Mouse (Mus musculus): ENCODE measurements around the gene Vezt.

GRCm38 (mm10) chr10:93945843-93946499 is 89.6 kb downstream of the Vezt start:
- no peak for TF ChIP-seq CTCF (conservative IDR thresholded peaks at IDR 0.05; ENCODE audit: low read length)
- no peak for TF ChIP-seq POU5F1 (IDR thresholded peaks at IDR 0.05; ENCODE audit: borderline replicate concordance, low read length)

All from E14TG2a.4 (cell line).